Mouse (Mus musculus) R1 (cell line): ENCODE measurements around the gene Gm13287.
"Not testable (repeated sequence)": the region's sequence is repeated elsewhere in the genome, so short reads cannot be mapped to it uniquely, and the experiment has no call there.

Source experiments
- DNase-seq: peaks from one replicate; pipeline ENCODE4 v3.0.0-alpha.2; 2018; ENCODE audit warnings: low read depth, low spot score

Gm13287 gene

DNA sequence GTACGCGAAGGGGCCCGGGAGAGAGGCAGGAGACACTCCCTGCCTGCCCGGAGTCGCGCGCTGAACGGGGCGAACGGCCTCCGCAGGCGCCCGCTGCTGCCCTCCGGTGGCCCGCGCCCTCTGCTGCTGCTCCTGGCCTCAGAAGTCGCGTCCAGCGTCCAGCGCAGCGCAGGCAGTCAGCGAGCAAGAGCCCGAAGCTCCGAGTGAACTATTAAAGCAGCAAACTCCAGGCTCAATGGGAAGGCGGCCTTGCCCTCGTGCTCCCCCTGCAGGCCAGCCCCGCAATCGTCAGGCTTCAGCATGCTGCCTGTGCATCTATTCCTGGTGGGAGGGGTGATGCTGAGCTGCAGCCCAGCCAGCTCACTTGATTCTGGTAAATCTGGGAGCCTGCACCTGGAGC, 6.0 kb upstream of the Gm13287 start, which contains the start of gene Gm13279:
Gm13279 (plus strand) TSS at position 301 of the 400 bp plus-strand sequence.
- not testable (repeated sequence) for DNase-seq

DNA sequence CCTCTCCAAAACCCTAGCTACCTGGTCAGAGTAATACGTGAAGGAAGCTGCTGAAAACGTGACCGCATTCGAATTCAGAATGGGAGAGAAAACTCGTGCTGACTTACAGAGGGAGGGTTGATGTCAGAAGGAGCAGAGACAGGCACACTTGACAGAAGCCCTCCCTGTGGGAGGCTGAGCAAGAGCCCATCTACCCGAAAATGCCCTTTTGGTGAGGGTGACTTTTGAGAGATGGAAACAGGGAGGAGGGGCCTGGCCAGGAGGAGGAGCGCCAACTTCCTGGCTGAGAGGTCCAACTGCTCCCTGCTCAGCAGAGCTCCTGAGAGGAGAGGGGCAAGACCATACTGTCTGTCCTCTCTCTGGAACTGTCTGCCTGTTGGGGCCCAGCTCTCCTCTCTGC, 3.7 kb upstream of the Gm13287 start, which contains the start of gene Gm13285:
Gm13285 (plus strand) TSS at position 301 of the 400 bp plus-strand sequence.
- not testable (repeated sequence) for DNase-seq

DNA sequence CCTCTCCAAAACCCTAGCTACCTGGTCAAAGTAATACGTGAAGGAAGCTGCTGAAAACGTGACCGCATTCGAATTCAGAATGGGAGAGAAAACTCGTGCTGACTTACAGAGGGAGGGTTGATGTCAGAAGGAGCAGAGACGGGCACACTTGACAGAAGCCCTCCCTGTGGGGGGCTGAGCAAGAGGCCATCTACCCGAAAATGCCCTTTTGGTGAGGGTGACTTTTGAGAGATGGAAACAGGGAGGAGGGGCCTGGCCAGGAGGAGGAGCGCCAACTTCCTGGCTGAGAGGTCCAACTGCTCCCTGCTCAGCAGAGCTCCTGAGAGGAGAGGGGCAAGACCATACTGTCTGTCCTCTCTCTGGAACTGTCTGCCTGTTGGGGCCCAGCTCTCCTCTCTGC, 2.2 kb downstream of the Gm13287 start, which contains the start of gene Gm13288:
Gm13288 (plus strand) TSS at position 301 of the 400 bp plus-strand sequence.
- not testable (repeated sequence) for DNase-seq

DNA sequence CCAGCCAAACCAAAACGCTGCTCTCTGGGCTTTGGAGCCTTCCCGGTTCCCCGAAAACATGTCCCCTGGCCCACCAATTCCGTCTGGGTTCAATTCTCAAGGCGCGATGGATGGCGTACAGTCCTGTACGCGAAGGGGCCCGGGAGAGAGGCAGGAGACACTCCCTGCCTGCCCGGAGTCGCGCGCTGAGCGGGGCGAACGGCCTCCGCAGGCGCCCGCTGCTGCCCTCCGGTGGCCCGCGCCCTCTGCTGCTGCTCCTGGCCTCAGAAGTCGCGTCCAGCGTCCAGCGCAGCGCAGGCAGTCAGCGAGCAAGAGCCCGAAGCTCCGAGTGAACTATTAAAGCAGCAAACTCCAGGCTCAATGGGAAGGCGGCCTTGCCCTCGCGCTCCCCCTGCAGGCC, 2.7 kb downstream of the Gm13287 start:
- DNase-seq, result not testable (repeated sequence)

DNA sequence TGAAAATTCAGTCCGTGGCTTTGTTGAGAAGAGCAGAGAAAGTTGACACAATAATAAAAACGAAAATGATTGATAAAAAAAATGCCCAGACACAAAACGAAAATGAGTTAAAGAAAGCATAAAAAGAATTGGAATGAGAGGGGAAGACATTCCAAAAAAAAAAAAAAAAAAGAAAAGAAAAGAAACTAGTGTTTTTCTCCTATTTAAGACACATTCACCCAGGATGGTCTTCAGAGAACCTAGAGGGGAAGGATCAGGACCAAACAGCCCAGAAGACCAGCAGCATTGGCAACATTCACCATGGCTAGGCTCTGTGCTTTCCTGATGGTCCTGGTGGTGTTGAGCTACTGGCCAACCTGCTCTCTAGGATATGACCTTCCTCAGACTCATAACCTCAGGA, 12.9 kb downstream of the Gm13287 start, which contains the start of gene Ifna7:
Ifna7 (plus strand) TSS at position 301 of the 400 bp plus-strand sequence.
- no peak for DNase-seq

DNA sequence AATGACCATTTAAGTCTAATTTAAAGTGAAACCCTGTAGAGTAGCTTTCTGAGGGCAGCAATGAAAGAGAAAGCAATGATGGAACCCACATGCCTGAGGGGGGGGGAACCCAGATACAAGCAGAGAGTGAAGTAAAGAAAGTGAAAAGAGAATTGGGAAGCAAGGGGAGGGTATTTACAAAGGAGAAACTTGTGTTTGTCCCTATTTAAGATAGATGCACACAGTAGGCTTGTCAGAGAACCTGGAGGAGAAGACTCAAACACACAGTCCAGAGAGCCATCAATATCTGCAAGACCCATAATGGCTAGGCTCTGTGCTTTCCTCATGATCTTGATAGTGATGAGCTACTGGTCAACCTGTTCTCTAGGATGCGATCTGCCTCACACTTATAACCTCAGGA, 16.6 kb downstream of the Gm13287 start, which contains the start of gene Ifna11:
Ifna11 (plus strand) TSS at position 301 of the 400 bp plus-strand sequence.
- DNase-seq, result no peak

DNA sequence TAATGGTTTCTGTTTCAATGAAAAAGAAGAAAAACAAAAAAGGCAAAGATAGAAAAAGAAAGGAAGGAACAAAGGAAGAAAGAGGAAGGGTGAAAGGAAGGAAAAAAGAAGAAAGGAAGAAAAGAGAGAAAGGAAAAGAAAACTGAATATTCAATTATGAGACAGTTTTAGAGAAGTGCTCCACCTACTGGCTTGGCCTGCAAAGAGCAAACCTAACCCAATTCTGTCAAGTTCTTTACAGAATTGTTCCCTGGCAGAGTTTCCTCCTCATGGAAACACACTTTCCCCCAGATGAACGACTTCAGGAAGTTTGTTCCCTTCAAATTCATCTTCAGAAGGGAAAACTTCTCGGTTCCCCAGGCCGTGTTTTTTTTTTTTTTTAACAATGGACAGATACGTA, 19.9 kb downstream of the Gm13287 start:
- DNase-seq, result no peak

DNA sequence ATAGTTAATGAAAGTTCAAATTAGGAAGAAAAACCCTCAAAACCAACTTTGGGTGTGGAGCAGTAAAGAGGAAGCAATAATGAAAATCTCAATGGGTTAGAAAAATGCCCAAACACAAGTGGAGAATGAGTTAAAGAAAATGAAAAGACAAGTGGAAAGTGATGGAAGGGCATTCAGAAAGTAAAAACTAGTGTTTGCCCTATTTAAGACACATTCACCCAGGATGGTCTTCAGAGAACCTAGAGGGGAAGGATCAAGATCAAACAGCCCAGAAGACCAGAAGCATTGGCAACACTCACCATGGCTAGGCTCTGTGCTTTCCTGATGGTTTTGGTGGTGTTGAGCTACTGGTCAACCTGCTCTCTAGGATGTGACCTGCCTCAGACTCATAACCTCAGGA, 24.1 kb downstream of the Gm13287 start, which contains the start of gene Ifna6:
Ifna6 (plus strand) TSS at position 301 of the 400 bp plus-strand sequence.
- not testable (repeated sequence) for DNase-seq

DNA sequence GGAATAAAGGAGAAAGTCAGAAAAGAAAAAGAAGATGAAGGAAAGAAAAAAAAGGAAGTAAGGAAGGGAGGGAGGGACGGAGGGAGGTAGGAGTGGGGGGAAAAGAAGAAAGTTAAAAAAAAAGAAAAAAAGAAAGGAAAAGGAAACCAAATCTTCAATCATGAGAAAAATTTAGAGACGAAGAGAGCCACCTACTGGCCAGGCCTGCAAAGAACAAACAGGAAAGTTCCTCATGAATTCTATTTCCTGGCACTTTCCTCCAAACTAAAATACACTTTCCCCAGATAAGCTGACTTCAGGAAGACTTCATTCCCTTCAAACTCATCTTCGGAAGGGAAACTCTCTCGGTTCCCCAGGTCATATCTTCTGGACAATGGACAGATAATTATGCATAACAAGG, 27.5 kb downstream of the Gm13287 start:
- DNase-seq, result peak; percentile 26

DNA sequence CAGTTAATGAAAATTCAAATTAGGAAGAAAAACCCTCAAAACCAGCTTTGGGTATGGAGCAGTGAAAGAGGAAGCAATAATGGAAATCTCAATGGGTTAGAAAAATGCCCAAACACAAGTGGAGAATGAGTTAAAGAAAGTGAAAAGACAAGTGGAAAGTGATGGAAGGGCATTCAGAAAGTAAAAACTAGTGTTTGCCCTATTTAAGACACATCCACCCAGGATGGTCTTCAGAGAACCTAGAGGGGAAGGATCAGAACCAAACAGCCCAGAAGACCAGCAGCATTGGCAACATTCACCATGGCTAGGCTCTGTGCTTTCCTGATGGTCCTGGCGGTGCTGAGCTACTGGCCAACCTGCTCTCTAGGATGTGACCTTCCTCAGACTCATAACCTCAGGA, 32.2 kb downstream of the Gm13287 start, which contains the start of gene Ifna5:
Ifna5 (plus strand) TSS at position 301 of the 400 bp plus-strand sequence.
- not testable (repeated sequence) for DNase-seq

DNA sequence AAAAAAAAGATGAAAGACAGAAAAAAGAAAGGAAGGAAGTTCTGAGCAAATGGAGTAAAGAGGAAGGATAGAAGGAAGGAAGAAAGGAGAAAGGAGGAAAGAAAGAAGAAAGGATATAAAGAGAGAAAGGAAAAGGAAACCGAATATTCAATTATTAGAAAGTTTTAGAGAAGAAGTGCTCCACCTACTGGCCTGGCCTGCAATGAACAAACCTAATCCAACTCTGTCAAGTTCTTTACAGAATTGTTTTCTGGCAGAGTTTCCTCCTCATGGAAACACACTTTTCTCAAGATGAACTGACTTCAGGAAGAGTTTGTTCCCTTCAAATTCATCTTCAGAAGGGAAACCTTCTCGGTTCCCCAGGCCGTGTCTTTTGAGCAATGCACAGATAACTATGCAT, 35.8 kb downstream of the Gm13287 start:
- no peak for DNase-seq

DNA sequence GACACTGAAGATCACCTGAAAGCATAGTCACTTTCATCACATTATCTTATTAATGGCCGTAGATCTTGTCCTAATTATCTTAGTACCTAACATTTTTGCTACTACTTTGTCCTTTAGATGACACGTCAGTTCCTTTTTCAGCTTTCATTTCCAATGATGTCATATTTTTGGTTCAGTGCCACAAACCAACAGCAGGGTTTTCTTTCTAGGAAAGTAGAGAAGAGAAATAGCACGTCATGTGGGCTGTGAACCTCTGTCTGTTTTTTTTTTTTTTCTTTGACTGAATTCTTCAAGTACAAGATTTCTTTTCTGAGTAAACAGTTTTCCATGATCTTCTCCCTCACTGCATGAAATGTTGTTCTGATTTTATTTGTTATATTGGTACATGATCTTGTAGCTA, 37.0 kb downstream of the Gm13287 start:
- DNase-seq, result no peak

DNA sequence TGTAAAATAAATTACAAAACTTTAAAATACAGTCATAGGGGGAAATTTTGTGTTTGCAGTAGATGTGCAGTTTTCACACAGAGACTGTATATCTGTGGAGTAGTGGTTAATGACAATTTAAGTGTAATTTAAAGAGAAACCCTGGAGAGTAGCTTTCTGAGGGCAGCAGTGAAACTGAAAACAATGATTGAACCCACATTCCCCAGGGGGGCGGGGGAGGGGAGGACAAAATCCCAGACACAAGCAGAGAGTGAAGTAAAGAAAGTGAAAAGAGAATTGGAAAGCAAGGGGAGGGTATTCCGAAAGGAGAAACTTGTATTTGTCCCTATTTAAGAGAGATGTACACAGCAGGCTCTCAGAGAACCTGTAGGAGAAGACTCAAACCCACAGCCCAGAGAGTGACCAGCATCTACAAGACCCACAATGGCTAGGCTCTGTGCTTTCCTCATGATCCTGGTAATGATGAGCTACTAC, 38.4 kb downstream of the Gm13287 start, which contains the start of gene Ifna4:
Ifna4 (plus strand) TSS at position 424 of the 474 bp plus-strand sequence.
- no peak for DNase-seq

DNA sequence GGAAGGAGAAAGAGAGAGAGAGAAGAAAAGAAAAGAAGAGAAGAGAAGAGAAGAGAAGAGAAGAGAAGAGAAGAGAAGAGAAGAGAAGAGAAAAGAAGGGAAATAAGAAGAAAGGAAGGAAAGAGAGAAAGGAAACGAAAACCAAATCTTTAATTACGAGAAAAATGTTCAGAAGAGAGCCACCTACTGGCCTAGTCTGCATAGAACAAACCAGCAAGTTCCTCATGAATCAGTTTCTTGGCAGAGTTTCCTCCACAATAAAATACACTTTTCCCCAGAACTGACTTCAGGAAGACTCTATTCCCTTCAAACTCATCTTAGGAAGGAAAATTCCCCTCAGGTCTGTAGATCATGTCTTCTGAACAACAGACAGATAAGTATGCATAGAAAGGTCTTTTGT, 42.3 kb downstream of the Gm13287 start:
- DNase-seq, result no peak

DNA sequence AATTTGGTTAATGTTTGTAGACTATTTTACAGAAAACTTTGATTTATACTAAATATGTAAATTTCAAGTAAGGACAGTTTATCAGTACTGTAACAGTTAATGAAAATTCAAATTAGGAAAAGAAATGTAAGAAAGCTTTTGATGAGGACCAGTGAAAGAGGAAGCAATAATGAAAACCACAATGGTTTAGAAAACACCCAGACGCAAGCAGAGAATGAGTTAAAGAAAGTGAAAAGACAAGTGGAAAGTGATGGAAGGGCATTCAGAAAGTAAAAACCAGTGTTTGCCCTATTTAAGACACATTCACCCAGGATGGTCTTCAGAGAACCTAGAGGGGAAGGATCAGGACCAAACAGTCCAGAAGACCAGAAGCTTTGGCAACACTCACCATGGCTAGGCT, 46.6 kb downstream of the Gm13287 start, which contains the start of gene Ifna1:
Ifna1 (plus strand) TSS at position 390 of the 400 bp plus-strand sequence.
- DNase-seq, result no peak

DNA sequence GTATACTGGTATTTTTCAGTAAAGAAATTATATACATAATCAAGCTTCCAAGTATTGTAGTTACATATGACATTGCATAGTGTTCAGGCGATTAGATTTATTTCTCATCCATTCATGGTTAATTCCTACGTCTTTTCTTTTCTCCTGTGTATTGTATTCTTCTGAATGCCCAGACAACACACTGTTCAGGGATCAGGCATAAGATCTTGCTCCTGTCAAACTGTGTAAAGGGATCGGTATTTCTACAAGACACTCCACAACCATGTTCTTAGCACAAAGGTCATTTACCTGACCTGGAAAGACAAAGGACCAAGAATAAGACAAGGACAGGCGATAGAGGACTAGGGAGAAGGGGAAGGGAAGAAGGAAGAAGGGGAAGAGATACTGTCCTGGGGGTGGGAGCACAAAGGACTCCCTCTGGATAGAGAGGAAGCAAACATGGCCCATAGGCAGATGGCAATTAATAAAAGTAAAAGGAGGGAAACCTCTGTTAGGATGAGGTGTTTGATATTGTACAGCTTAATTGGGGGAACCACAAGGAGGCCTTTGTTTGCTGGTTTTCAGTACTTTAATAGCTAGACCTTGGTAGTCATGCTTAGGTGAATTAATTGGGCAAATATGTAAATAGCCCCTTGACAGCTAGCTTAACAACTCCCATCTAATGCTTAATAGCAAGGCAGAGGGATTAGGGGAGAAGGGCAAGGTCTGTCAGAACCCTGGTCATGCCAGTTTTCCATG, 48.1 kb downstream of the Gm13287 start:
- no peak for DNase-seq
